Mouse (Mus musculus) monocyte, adult 2 months (primary cell): ENCODE results near the gene Adam15.
A peak's percentile ranks its signal among the peaks of the same experiment; 100 is the strongest.

Experiments
- DNase-seq, 2 experiments: peaks; one replicate each; pipeline ENCODE4 v3.0.0; 2022; ENCODE audit warnings: low spot score in 2 of 2, low read depth in 1 of 2

Gene Adam15

DNA sequence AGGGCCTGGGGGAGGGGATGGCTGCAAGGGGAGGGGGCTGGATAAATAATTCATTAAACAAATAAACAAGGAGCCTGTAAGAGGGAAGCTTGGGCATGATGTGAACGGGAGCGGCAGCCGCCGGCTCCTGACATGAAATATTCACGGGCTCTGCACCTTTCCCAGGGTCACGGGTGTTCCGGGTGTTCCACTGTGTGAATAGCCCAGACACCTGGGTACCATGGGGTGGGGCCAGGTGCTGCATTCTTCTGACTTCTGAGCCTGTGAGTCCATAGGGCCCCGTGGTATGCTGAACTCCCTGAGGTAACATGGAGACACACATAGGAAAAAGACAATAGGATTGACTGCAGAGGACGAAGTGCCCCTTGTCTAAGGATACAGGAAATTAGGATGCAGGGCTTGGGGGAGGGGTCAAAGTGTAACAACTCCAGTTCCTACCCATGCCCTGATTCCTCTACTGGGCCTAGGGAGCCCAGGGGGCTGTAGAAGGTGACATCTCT, 22.4 kb downstream of the Adam15 start:
- no peak for DNase-seq

DNA sequence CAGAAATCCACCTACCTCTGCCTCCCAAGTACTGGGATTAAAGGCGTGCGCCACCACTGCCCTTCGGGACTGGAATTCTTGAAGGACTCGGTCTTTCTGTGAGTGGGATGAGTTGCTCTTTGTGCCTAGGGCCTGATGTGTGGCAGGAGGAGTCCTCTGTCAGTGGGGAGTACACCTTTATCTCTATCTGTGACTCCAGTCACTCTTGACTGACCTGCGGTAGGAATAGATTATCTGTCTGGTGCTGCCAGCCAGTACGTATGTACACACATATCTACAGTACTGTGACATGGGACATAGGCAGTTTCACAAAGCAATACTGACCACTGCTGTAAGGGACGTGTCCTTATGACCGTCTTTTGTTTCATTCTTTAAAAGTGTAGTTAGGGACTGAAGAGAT, 23.9 kb downstream of the Adam15 start:
- no peak for DNase-seq

DNA sequence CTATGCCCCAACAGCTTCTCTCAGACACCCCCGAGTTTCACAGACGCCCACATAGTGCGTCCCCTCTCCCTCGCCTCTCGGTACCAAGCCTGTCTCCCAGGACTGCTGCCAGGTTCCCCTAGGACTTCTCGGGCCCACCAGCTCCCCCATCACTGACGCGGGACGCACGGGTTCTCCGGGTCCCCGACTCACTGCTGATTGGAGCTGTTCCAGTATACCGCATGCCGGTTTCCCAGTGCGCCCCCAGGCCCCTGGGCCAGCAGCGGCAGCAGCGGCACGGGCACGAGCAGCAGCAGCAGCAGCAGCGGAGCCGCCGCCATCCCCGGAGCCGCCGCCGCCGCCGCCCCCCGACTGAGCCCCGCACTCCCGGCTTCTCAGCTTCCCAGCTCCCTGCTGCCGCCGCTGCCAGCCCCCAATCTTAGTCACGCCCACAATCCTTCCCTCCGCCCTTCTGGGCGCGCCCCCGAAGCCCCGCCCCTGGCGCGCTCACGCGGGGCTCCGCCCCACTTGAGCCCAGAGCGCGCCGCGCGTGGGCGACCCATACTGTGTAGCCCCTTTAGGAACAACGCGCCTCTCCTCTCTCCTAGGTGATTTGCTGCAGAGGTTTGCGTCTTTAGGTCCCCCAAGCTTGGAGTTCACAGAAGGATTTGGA, 27.2 kb downstream of the Adam15 start, which contains the start of gene Efna3:
Gene Efna3 (minus strand): TSS at position 452 of the 652 bp plus-strand sequence.
- DNase-seq = no peak

DNA sequence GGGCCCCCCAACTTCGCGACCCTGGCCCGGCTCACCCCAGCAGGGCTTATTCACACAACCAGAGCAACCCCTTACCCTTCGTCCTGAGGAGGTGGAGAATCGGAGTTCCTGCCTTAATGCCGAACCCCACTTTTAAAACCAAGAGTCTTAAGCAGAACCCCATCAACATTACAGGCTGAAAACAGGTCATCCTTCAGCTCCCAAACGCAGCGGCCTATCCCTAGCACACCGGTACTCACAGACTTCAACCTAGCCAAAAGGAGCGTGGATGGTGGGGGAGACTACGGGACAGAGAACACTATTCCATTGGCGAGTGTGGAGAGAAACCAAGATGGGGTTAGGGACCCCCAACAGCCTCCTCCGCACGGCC, 27.7 kb downstream of the Adam15 start:
- no peak for DNase-seq

DNA sequence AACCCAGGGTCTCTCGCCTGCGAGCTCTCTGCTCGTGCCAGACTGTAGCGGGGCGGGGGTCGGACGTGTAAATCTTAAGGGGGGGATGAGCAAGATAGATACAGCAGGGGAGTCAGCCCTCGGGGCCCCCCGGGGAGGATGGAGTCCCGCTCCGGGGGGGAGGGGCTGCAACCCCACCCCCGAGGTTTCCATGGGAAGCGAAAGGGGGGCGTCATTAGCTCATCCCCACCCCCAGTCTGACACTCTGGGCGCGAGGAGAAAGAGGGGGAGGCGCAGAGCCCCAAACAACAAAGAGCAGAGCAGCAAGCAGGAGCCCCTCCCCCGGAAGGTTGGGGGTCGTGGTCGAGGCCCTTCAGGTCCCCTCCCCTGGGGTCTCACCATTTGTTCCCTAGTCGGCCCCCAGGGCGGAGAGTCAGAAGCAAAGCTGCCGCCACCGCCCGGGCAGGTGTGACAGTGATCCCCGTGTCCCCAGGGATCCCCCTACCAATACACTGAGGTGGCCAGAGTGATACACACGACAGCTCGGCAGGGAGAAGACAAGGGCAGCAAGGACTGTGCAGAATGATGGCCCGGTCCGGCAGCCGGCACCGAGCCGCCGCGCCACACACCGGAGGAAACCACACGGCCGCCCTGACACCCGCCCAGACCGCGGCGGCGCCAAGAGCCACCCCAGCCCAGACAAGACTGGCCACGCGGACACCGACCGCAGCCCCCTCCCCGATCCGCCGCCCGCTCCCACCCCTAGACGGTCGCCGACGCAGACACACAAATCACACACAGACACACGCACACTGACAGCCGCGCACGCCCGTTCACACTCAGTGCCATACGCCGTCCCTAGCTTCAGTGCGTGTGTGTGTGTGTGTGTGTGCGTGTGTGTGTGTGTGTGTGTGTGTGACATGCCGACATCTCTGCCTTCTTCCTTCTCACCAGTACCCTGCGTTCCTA, 28.3 kb downstream of the Adam15 start:
- DNase-seq = no peak

- DNase-seq = no peak
Observed at GRCm38 (mm10) chr3:89320581-89321182, 29.1 kb downstream of the Adam15 start.

DNA sequence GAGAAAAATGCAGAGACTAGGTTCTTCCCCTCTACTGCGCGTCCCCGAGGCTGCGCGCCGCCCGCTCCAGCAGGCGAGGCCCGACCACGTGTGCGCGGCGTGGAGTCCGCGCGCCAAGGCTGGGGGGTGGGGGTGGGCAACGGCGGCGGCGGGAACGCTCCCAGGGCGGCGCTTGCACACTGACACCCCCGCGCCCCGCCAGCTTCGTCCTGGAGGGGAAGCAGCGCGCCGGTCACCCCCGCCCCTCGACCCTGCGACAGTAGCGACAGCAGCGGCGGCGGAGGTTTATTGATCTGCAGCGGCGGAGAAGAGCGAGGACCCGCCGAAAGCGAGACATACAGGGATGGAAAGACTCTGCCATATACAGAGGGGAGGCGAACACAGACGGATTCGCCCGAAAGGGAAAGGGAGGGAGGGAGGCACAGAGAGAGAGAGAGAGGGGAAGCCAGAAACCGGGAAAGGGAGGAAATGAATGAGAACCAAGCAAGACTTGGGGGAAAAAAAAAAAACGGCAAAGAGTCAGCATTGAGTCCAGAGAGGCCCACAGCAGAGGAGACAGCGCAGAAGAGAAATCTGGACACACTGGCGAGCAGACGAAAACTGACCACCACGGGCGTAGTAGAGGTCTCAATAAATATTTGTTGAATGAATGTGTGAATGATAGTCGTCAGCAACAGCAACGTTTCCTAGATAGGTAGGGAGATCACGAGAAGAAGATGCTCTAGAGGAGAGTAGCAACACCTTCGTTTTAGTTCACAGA, 30.0 kb downstream of the Adam15 start:
- no peak for DNase-seq

- DNase-seq = no peak
Observed at GRCm38 (mm10) chr3:89318971-89319590, 30.7 kb downstream of the Adam15 start.

DNA sequence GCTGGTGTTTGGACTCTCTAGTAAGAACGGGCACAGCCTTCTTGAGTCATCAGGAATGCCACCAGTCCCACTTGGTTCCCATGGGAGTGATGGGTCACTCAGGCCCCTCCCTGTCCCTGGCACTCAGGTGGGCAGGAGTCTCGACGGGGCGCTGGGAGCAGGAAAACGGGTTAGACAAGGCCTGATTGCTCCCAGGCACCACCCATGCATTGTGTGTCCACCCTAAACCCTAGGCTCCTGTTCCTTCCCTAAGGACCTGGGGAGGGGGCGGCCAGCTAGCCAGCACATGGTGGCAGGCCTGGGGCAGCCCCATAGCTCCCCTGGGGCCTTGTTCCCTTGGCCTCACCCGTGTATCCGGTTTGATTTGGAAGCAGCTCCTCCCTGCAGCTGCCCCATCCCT, 31.5 kb downstream of the Adam15 start:
- DNase-seq = no peak

DNA sequence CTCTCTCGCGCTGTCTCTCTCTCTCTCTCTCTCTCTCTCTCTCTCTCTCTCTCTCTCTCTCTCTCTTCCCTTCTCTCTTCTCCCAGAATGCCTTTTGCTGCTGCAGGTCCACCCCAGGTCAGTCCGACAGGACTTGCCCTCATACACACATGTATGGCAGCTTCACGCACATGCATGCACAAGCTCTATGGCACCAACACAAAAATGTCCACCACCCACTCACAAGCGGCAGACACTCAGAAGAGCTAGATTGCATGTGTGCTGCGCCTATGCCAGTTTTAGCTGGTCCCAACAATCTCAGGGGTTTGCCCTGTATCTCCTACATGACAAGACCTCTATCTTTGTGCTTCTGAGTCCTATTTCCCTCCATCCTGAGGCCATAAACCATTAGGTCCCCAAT, 32.5 kb downstream of the Adam15 start:
- no peak for DNase-seq

DNA sequence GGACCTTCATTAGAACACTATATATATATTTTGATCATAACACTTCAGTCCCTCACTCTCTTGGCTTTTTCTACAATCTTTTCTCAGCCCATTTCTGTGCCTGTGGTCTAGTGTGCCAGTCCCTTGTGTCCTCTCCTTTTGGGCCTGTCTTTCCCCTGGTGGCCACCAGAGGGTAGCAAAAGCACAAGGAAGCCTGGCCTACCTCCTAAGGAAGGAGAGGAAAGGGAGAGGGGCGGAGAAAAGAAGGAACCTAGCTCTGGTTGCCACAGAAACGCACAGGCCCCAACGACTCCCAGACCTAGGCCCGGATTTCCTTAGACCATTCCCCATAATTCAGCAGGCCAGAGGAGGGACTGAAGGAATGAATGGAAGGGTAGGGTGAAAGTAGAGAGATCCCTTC, 33.0 kb downstream of the Adam15 start:
- DNase-seq = peak in 1 of 2 experiments; percentile 53

GRCm38 (mm10) chr3:89315930-89316831, 33.6 kb downstream of the Adam15 start:
- DNase-seq = no peak

GRCm38 (mm10) chr3:89315195-89315929, 34.4 kb downstream of the Adam15 start:
- DNase-seq = no peak

- no peak for DNase-seq
Observed at GRCm38 (mm10) chr3:89314791-89315190, 35.0 kb downstream of the Adam15 start.

DNA sequence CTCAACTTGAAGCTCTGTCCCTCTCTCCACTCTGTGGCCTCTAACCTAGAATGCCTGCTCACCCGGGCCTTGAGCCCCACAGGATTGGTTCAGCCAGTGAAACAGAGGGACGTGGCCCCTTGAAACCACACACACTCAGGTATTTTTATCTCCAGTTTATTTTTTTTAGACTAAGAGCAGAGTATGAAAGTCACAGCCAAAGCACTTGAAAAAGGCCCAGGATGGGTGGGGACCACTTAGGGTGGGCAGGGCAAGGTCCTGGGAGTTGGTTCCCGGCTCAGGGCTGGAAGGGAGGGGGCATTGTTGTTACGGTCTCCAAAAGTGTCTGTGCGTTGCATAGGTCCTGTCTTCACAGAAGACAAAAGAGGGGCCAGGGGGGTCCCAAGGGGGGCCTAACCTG, 35.5 kb downstream of the Adam15 start:
- DNase-seq = no peak

- DNase-seq = peak in 1 of 2 experiments; percentile 39
Observed at GRCm38 (mm10) chr3:89308089-89308488, 41.7 kb downstream of the Adam15 start.

- no peak for DNase-seq
Observed at GRCm38 (mm10) chr3:89305551-89306325, 44.1 kb downstream of the Adam15 start.

- no peak for DNase-seq
Observed at GRCm38 (mm10) chr3:89305105-89305504, 44.7 kb downstream of the Adam15 start.
